Mouse (Mus musculus): ENCODE data around the gene Siae.

DNA sequence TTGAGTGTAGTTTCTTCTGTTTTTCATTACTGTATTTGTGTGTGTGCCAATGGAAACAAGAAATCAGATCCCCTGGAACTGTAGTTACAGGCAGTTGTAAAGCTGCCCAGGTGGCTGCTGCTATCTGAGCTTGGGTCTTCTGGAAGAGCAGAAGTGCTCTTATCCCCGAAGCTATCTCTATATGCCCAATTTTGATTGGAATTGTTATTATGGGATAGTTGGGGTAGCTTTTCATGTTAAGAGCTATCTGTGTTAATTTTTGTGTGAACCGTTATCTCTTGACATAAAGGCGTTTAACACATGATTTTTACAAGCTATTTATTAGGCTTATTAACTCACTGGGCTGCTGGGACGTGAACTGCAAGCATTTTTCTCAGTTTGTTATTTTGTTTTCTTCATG lies 54.1 kb downstream of the Siae start:
- TF ChIP-seq CTCF (IDR thresholded peaks at IDR 0.05; ENCODE audit: borderline replicate concordance, control insufficient read depth, extremely low read depth, insufficient read depth, low read length, poor library complexity), result no peak
- TF ChIP-seq POLR2A (IDR thresholded peaks at IDR 0.05; ENCODE audit: control insufficient read depth, extremely low read depth, insufficient read depth, low read length, poor library complexity), result no peak

Measured in thymus, adult 2 months (tissue).